Mouse (Mus musculus) right cerebral cortex, postnatal 14 days (tissue): ENCODE measurements around the gene Hsd11b2.
"Not testable (repeated sequence)": the region's sequence is repeated elsewhere in the genome, so short reads cannot be mapped to it uniquely, and the experiment has no call there.

Source experiments
- DNase-seq: peaks from one replicate; pipeline ENCODE4 v3.0.0; 2022

Gene Hsd11b2

GRCm38 (mm10) chr8:105528206-105528605, 9.7 kb downstream of the Hsd11b2 start:
- no peak for DNase-seq

DNA sequence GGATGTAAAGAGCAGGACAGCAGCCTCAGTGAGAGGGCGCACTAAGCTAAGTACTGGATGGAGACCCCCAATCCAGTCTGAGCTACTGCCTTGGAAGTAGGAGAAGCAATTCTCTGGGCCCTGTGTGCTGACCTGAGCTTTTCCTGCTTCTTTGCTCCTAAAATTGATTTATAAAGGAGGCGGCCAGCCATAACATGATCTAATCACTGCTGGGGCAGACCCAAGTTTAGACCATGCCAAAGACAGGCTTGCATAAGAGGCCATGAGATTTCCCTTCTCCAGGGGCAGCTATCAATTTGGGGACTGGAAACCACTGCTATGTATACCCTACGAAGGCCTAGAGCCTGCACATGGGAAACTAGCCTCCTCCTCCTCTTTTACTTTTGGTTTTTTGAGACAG, 10.7 kb downstream of the Hsd11b2 start:
- no peak for DNase-seq

DNA sequence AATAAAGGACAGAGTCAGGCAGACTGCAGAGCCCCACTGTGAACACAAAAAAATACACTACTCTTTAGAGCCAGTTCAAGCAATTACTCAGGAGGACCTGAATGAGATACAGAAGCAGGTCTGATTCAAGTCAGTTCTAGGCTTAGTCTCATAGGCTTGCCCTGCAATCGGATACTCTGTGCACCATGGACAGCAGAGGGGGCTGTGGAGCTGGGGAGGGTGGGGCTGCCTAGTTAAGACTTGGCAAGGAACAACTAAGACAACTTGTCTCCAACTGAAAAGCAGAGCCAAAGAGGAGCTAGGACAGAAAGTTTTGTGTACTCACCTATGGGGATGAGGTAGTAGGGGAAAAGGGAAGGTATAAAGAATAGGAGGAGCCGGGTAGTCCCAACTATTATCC, 13.2 kb downstream of the Hsd11b2 start:
- DNase-seq, result peak; percentile 44

GRCm38 (mm10) chr8:105533439-105533838, 14.9 kb downstream of the Hsd11b2 start:
- no peak for DNase-seq

DNA sequence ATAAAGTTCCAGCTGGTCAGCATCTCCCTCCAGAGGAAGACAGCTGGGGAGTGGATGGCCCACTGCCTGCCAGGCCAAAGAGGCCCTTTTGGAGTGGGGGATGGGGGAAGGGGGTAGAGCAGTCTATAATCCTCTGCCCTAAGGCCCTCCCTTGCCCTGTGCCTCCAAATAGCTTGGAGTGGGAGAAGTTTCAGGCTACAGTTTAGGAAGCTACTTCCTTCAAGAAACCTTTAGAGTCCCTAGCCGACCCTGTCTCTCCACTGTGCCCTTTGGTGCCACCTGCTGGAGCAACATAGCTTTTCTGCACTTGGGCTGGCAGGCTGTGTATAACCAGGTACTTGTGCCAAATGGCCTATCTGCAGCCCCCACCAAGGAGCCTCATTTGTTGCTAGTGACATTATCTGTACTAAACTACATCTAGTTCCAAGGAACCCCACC, 15.4 kb downstream of the Hsd11b2 start:
- DNase-seq, result peak; percentile 77

DNA sequence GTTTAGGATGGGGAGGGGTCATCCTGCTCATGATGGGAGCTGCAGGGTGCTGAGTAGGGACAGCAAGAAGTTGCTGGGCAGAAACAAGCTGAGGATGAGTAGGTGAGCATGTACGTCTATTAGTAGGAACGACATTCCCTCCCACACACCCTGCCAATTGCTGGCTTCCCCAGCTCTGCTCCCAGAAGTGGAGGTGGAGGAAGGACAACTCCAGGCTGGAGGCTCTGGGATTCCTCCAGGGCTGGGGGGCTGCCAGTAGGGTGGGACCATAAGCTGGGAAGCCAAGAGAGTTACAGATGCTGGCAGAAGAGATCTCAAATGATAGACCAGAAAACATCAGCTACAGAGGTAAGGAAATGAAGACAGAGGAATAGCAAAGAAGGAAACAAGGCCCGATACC, 18.0 kb downstream of the Hsd11b2 start:
- DNase-seq, result no peak

DNA sequence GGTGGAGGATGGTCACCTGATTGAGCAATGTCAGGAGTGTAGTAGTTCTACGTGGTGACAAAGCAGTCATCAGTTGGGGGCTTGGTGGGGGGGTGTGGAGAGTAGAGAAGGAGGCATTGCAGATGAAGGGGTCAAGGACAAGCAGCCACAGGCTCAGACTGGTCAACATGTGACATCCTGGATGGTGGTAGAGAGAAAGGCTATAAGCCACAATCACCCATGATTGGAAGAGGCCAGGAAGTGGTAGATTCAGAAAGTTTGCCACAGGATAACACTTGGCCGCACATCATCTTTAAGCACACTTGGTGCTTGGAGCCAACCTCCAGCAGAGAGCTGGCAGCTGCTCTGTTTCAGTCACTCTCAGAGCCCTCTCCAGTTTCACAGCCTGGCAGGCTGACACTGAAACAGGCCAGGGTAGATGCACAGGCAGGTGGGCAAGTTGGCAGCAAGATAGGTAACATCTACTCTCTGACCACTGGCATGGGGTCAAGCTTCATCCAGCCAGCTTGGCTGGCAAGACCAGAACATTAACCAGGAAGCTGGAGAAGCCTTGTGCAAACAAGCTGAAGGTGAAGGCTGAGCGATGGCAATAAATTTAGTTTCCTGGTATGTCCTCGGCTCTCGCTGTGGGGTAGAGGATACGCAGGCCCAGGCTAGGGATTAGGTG, 18.6 kb downstream of the Hsd11b2 start:
- no peak for DNase-seq

GRCm38 (mm10) chr8:105538940-105539339, 20.4 kb downstream of the Hsd11b2 start:
- DNase-seq, result no peak

GRCm38 (mm10) chr8:105542032-105542656, 23.6 kb downstream of the Hsd11b2 start:
- no peak for DNase-seq

DNA sequence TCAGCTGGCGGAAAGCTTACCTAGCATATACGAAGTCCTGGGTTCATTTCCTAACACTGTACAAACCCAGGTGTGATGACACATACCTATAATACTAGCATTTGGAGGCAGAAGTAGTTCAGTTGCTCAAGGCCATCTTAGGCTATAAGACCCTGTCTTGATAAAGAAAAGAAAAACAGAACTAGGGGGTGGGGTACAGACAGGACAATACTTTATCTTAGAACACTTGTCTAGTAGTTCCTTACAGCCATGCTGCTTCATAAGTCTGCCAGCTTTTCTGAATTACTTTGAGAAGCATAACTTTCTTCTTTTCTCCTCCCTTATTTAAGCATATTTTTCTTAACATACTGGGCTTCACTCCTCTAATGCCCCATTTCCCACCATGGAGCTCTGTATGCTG, 24.3 kb downstream of the Hsd11b2 start:
- DNase-seq, result no peak

DNA sequence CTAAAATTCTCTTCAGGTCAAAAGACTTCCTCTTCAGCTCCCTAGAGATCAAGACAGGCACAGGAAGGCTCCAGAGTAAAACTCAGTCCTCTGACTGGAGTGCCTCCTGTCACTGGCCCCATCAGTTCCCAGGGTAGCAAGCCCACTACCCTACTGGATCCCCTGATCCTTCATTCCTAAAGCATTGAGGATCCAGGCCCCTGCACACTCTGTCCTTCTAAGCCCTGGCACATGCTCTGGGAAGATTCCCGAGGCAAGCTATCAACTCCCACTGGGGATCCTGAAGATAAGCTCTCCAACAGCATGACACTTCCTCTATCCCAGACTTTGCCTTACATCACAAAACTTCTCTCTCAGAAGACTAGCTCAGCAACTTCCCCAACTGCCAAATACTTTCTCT, 25.1 kb downstream of the Hsd11b2 start:
- DNase-seq, result no peak

DNA sequence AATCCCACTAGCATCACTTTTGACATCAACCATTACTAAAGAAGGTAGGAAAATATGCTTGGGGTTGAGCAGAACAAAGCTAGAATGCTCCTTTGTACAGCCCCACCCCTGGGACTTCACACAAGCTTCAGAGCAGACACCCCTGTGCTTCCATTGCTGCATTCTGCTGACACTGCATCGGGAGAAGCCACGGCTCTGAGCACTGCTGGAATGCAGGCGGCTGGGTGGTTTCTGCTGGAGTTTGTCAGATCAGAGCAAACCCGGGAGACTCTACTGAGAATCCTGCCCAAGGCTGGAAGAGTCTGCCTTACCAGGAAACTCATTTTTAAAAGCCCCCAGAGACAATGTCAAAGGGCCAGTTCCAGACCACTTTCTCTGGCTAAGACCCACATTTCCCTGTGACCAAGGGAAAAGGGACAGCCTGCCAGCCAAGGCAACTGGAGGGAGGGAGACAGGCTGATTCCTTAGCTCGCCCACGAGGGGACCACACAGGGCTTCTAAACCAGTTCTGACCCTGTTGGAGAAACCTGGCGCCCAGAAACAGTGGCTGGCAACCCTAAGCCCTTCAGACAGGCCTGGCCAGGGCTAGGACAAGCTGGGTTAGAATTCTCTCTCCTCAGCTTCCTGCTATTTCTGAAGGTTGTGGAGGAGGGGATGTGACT, 26.1 kb downstream of the Hsd11b2 start:
- no peak for DNase-seq

DNA sequence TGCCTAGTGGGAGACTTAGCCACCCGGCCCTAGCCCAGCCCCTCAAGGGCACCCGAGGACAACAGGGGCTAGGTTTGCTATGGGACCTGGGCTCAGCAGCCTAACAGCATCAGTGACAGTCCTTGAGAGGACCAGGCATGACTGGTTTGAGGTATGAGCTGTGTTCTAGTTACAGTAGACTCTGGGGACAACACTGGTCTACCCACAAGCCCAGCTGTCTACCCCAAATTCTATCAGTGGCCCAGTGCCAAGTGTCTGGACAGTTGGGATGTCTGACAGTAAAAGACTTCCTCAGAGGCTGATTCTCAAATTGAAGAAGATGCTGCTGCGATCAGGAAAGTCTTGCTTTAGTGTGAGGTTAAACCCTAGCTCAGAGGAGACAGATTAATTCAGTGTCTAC, 26.7 kb downstream of the Hsd11b2 start:
- peak; percentile 58 for DNase-seq

DNA sequence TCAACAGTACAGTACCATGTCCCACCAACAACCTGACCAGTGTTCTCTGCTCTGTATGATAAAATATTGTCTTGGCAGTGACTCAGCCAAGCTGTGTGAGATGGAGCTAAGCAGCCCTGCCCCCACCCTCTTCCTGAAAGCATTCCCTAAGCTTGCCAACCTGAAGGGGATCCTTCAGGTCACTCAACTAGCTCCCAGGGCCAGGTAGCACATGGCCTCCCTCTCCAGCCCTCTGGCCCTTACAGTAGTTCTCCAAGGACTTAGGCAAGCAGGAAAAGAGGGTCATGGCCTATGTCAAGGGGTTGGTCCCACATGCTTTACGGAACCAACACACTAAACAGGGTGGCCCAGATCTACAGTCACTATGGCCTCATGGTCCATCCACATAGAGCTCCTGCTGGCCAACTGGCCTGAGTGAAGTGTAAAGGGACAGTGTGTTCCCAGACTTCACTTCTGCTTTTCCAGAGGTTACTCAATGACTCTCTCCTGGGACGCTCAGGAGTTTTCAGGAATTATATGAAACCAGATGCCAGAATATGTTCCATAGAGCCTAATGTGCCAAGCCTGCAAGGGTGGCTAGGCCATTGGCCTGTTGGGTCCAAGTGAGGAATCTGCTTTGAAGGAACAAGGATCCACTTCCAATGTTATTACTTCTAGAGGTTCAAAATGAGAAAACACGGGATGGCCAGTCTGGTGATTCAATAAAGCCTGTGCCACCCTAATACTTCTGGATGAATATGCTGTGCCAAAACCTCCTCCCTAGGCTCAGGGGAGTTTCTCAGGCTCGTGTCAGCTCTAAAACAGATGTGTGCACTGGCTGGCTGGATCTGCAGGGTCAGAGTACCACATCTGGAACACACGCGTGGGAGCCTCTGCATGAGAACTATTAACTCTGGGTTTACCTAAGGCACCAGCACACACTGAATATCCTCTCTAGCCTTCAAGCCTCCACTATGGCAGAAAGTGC, 28.1 kb downstream of the Hsd11b2 start:
- no peak for DNase-seq

DNA sequence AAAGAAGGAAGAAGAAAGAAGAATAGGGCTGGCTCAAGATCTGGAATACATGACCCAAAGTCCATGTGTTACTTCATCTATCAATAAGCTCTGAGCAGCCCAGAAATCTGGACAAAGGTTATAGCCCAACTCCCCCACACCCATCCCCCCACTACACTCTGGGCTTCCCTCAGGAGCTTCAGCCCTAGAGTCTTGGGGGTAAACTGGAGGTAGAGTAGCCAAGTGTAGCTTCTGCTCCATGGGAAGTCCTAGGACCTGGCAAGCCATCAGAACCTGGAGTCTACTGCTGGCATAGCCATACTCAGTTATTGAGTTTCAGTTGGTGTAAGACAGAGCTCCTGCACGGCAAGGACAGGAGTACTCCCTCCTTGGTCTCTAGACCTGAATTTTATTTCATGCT, 31.0 kb downstream of the Hsd11b2 start:
- DNase-seq, result no peak

DNA sequence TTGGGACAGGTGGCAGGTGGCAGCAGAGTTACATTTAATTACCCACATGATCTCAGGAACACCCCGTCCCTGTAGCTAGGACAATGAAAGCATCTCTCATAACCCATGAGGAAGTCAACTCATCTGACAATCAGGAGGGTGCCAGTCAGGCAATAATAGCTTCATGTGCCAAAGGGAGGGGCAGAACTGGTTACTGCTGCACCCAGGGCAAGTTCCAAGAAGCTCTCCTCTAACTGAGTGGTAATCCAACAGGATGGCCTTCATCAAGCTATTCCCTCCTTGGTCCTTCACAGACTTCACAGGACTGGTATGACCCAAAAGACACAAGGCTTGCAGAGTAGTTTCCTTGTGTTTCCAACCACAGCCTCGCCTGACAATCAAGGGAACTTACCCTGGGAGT, 31.5 kb downstream of the Hsd11b2 start:
- no peak for DNase-seq

DNA sequence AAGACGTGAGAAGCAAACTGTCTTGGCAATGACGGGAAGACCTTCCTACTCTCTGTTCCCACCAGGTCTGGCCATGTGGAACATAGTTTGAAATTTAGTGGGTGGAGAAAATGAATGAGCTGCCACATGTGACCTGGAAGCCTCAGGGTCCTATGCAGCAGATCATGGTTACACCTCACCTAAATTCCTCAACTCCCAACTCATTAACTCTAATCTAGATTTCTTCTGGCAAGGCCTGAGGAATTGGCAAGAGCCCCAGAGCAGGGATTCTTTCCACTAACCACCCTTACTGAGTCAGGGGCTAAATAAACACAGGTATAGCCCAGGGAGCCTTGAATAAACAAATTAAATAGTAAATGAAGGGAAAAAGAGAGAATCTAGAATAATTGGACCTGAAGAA, 33.5 kb downstream of the Hsd11b2 start:
- no peak for DNase-seq

GRCm38 (mm10) chr8:105552824-105553223, 34.3 kb downstream of the Hsd11b2 start:
- DNase-seq, result no peak

- no peak for DNase-seq
Observed at GRCm38 (mm10) chr8:105554087-105554486, 35.5 kb downstream of the Hsd11b2 start.

GRCm38 (mm10) chr8:105555230-105555629, 36.7 kb downstream of the Hsd11b2 start:
- no peak for DNase-seq

DNA sequence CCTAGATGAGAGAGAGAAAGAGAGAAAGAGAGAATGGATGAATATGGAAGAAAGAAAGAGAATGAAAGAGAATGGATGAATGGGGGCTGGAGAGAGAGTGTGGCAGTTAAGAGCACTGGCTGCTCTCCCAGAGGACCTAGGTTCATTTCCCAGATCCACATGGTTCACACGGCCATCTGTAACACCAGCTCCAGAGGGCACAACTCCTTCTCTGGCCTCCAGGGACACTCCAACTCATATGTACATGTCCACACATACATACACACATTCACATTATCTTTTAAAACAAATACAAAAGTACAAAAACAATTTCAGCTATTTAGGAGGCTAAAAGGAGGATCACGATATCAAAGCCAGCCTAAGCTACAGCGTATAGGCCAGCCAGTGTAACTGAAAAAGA, 44.3 kb downstream of the Hsd11b2 start:
- DNase-seq, result no peak

GRCm38 (mm10) chr8:105563871-105564270, 45.3 kb downstream of the Hsd11b2 start:
- DNase-seq, result no peak

GRCm38 (mm10) chr8:105564573-105565229, 46.1 kb downstream of the Hsd11b2 start:
- DNase-seq, result not testable (repeated sequence)
